Mouse (Mus musculus) liver, adult 10 weeks (tissue): Measurements from ENCODE around the gene Fbxl16. TPM values are rescaled to one million over a fixed set of nuclear protein-coding genes. Genes with fewer than 3 reads are reported as not detected.

Source experiments
- polyA plus RNA-seq: library from polyadenylated mRNA; stranded (reverse); fragments of 350-450 nt; fragmentation: Illumina TruSeq; extraction: RNeasy Lipid Tissue Mini Kit (QIAGEN cat#74804); gene quantifications from one replicate; pipeline ENCODE4 v1.2.3, GENCODE M21; 2014; ENCODE audit warnings: low read depth, low replicate concordance

Fbxl16 gene
- polyA plus RNA-seq, 1 experiment from 2014 or later: not detected

Other genes starting within 250 kb of the Fbxl16 start
- gene Sox8, start 238.4 kb upstream of the Fbxl16 start, polyA plus RNA-seq: not detected
- 2.1 TPM for gene Lmf1, start 230.0 kb upstream of the Fbxl16 start, polyA plus RNA-seq
- gene Gng13, start 91.9 kb upstream of the Fbxl16 start, polyA plus RNA-seq: not detected
- not detected for gene Chtf18, start 81.7 kb upstream of the Fbxl16 start, polyA plus RNA-seq
- gene Rpusd1, start 81.4 kb upstream of the Fbxl16 start, polyA plus RNA-seq: not detected
- not detected for gene Mslnl, start 73.0 kb upstream of the Fbxl16 start, polyA plus RNA-seq
- 0.53 TPM for gene Msln, start 54.7 kb upstream of the Fbxl16 start, polyA plus RNA-seq
- gene Narfl, start 35.3 kb upstream of the Fbxl16 start, polyA plus RNA-seq: 2.1 TPM
- not detected for gene Haghl, start 23.4 kb upstream of the Fbxl16 start, polyA plus RNA-seq
- not detected for gene Ccdc78, start 22.5 kb upstream of the Fbxl16 start, polyA plus RNA-seq
- 0.32 TPM for gene Fam173a, start 16.2 kb upstream of the Fbxl16 start, polyA plus RNA-seq
- gene AC134908.4, start 13.4 kb upstream of the Fbxl16 start, polyA plus RNA-seq: 1.6 TPM
- not detected for gene Metrn, start 11.9 kb upstream of the Fbxl16 start, polyA plus RNA-seq
- gene Wdr24, start 14.5 kb downstream of the Fbxl16 start, polyA plus RNA-seq: 0.64 TPM
- 5.3 TPM for gene Jmjd8, start 19.8 kb downstream of the Fbxl16 start, polyA plus RNA-seq
- 5.4 TPM for gene Stub1, start 24.3 kb downstream of the Fbxl16 start, polyA plus RNA-seq
- gene Rhbdl1, start 28.2 kb downstream of the Fbxl16 start, polyA plus RNA-seq: not detected
- not detected for gene Gm20683, start 32.7 kb downstream of the Fbxl16 start, polyA plus RNA-seq
- gene Rhot2, start 35.8 kb downstream of the Fbxl16 start, polyA plus RNA-seq: 9.5 TPM
- 0.45 TPM for gene Wdr90, start 52.4 kb downstream of the Fbxl16 start, polyA plus RNA-seq
- gene Mcrip2, start 59.7 kb downstream of the Fbxl16 start, polyA plus RNA-seq: 3.8 TPM
- gene Mettl26, start 66.0 kb downstream of the Fbxl16 start, polyA plus RNA-seq: 13.0 TPM
- gene Wfikkn1, start 71.8 kb downstream of the Fbxl16 start, polyA plus RNA-seq: not detected
- gene Rab40c, start 110.6 kb downstream of the Fbxl16 start, polyA plus RNA-seq: 0.74 TPM
- gene Pigq, start 135.9 kb downstream of the Fbxl16 start, polyA plus RNA-seq: 14.8 TPM
- gene Nhlrc4, start 135.9 kb downstream of the Fbxl16 start, polyA plus RNA-seq: not detected
- gene A930017K11Rik, start 143.5 kb downstream of the Fbxl16 start, polyA plus RNA-seq: not detected
- 0.77 TPM for gene Capn15, start 176.7 kb downstream of the Fbxl16 start, polyA plus RNA-seq